Mouse (Mus musculus) erythroblast, embryonic 14.5 days (primary cell): ENCODE results near the gene Ccdc177.

ENCODE experiments used
- GATA1 ChIP-seq: IDR thresholded peaks from 2 replicates; pipeline ENCODE4 v1.6.1; 2012; ENCODE audit warnings: low read length, inconsistent platforms, mixed read lengths
- TAL1 ChIP-seq: IDR thresholded peaks from 3 replicates; pipeline ENCODE4 v1.6.1; 2012; ENCODE audit warnings: low read length, inconsistent platforms, mixed read lengths

DNA sequence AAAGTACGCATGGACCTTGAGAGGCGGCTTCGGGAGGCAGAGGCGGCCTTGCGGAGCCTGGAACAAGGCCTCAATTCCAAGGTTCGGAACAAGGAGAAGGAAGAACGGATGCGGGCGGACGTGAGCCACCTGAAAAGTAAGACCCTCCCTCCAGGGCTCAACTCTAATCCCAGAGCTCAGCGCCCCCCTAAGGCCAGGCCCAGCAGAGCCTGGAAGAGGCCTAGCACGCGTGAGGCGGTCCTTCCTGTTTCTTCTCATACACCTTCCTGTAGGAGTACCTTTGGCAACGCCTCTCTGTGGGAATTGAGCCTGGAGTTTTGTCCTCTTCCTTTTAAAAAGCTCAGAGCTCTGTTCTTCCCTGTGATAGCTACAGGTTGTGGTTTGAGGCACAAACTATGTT lies 39.0 kb downstream of the Ccdc177 start:
- TF ChIP-seq GATA1 (no peak), TAL1 (no peak)
